Mouse (Mus musculus): ENCODE results near the gene Klrg2. TPM values are rescaled to one million over a fixed set of nuclear protein-coding genes. Genes with fewer than 3 reads are reported as not detected.

The Klrg2 gene
- polyA plus RNA-seq, 1 experiment from 2014 or later: 0.11 TPM

DNA sequence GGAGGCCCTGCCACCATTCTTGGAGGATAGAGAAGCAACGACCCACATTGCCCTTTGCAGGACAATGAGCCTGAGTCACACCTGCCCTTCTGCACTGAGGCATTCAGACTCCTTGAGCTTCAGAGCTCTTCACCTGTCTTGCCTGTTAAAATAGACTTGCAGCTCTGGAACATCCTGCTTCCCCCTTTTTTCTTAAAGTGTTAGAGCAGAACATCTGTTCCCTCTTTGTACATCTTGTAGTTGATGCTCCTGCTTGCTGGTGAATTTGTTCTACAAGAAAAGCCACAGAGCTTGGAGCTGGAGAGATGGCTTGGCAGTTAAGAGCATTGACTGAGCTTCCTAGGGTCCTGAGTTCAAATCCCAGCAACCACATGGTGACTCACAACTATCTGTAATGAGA lies 14.6 kb downstream of the Klrg2 start:
- no peak overlapping the region for H3K4me3 ChIP-seq (ENCODE audit: low read depth, low read length)
- no peak overlapping the region for H3K9ac ChIP-seq (ENCODE audit: low read length)
- no peaks in the 10 kb centered on the region for H3K27me3 ChIP-seq (ENCODE audit: control insufficient read depth, insufficient read depth, low read length)
- no peaks in the 10 kb centered on the region for H3K4me1 ChIP-seq (ENCODE audit: control insufficient read depth, insufficient read depth, low read length)
- H3K27ac ChIP-seq (ENCODE audit: low read depth, low read length): no peak overlapping the region
- 93% methylated on average over 1 of the region's 1 CpGs for WGBS
- ATAC-seq (ENCODE audit: low FRiP score) (no peak), DNase-seq (ENCODE audit: low spot score, missing footprints) (peak; percentile 28)
- no peak overlapping the region for H3K4me2 ChIP-seq
- no peaks in the 10 kb centered on the region for H3K9me3 ChIP-seq (ENCODE audit: control insufficient read depth, low read length)
- H3K36me3 ChIP-seq (ENCODE audit: control insufficient read depth, insufficient read depth, low read length): peaks cover 20% of the 10 kb centered on the region

DNA sequence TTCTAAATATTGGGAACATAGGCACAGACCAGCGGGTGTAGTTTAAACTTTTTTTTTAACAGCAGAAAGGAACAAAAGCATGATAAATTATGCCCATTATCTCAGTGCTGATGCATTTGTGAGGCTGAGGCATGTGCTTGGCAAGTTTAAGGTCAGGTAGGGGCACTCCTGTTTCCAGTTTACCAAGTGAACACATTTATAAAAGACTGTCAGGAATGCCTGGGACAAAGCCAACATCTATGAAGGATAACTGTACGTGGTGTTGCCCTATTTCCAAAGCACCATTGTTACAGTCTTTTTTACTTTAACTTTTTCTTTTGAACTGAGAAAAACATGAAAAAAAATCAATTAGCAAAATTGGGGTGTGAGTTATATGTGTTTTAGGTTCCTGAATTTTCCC lies 27.1 kb downstream of the Klrg2 start:
- peaks cover 3% of the 10 kb centered on the region; the same call in 1 of the 2 replicates for H3K36me3 ChIP-seq (ENCODE audit: control insufficient read depth, insufficient read depth, low read length)
- ATAC-seq (ENCODE audit: low FRiP score): no peak
- 95% methylated on average over 2 of the region's 2 CpGs for WGBS

DNA sequence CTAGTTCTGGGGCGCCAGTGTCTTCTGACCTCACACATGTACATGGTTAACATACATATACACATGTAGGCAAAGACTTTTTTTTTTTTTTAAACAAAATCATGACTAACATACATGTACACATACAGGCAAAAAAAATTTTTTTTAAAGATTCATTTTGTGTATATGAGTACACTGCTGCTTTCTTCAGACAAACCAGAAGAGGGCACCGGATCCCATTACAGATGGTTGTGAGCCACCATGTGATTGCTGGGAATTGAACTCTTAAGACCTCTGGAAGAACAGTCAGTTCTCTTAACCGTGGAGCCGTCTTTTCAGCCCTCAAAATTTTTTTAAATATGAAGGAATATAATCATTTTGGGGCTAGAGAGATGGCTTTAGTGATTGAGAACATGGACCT lies 39.6 kb downstream of the Klrg2 start:
- Histone ChIP-seq H3K4me2 (no peak overlapping the region), H3K9me3 (ENCODE audit: control insufficient read depth, low read length) (no peaks in the 10 kb centered on the region), H3K4me1 (ENCODE audit: control insufficient read depth, insufficient read depth, low read length) (no peaks in the 10 kb centered on the region), H3K4me3 (ENCODE audit: low read depth, low read length) (no peak overlapping the region), H3K9ac (ENCODE audit: low read length) (no peak overlapping the region), H3K27ac (ENCODE audit: low read depth, low read length) (no peak overlapping the region), H3K27me3 (ENCODE audit: control insufficient read depth, insufficient read depth, low read length) (no peaks in the 10 kb centered on the region), H3K36me3 (ENCODE audit: control insufficient read depth, insufficient read depth, low read length) (peaks cover 11% of the 10 kb centered on the region; the same call in 1 of the 2 replicates)
- ATAC-seq (ENCODE audit: low FRiP score) (no peak), DNase-seq (ENCODE audit: low spot score, missing footprints) (no peak)
- 95% methylated on average over 4 of the region's 4 CpGs for WGBS

More for the DNA sequence above, 27.1 kb downstream of the Klrg2 start:
- H3K9ac ChIP-seq (ENCODE audit: low read length): no peak overlapping the region
- H3K4me1 ChIP-seq (ENCODE audit: control insufficient read depth, insufficient read depth, low read length): no peaks in the 10 kb centered on the region
- H3K4me2 ChIP-seq: no peak overlapping the region
- no peaks in the 10 kb centered on the region for H3K9me3 ChIP-seq (ENCODE audit: control insufficient read depth, low read length)
- DNase-seq (ENCODE audit: low spot score, missing footprints): peak; percentile 45
- no peaks in the 10 kb centered on the region for H3K27me3 ChIP-seq (ENCODE audit: control insufficient read depth, insufficient read depth, low read length)
- H3K27ac ChIP-seq (ENCODE audit: low read depth, low read length): no peak overlapping the region
- H3K4me3 ChIP-seq (ENCODE audit: low read depth, low read length): no peak overlapping the region

- Histone ChIP-seq H3K4me3 (ENCODE audit: low read depth, low read length) (no peak overlapping the region), H3K27me3 (ENCODE audit: control insufficient read depth, insufficient read depth, low read length) (no peaks in the 10 kb centered on the region), H3K4me1 (ENCODE audit: control insufficient read depth, insufficient read depth, low read length) (no peaks in the 10 kb centered on the region), H3K9ac (ENCODE audit: low read length) (no peak overlapping the region), H3K9me3 (ENCODE audit: control insufficient read depth, low read length) (no peaks in the 10 kb centered on the region), H3K36me3 (ENCODE audit: control insufficient read depth, insufficient read depth, low read length) (peaks cover 10% of the 10 kb centered on the region), H3K27ac (ENCODE audit: low read depth, low read length) (no peak overlapping the region), H3K4me2 (no peak overlapping the region)
- ATAC-seq (ENCODE audit: low FRiP score) (no peak), DNase-seq (ENCODE audit: low spot score, missing footprints) (no peak)
- WGBS: 94% methylated on average over 3 of the region's 3 CpGs
Observed at GRCm38 (mm10) chr6:38581711-38582110, 55.3 kb downstream of the Klrg2 start.

GRCm38 (mm10) chr6:38580112-38580857 lies 56.8 kb downstream of the Klrg2 start:
- DNase-seq (ENCODE audit: low spot score, missing footprints) (no peak), ATAC-seq (ENCODE audit: low FRiP score) (no peak)
- Histone ChIP-seq H3K9ac (ENCODE audit: low read length) (no peak overlapping the region), H3K4me1 (ENCODE audit: control insufficient read depth, insufficient read depth, low read length) (no peaks in the 10 kb centered on the region), H3K36me3 (ENCODE audit: control insufficient read depth, insufficient read depth, low read length) (peaks cover 5% of the 10 kb centered on the region; the same call in 1 of the 2 replicates), H3K4me3 (ENCODE audit: low read depth, low read length) (no peak overlapping the region), H3K27me3 (ENCODE audit: control insufficient read depth, insufficient read depth, low read length) (no peaks in the 10 kb centered on the region), H3K9me3 (ENCODE audit: control insufficient read depth, low read length) (no peaks in the 10 kb centered on the region), H3K4me2 (no peak overlapping the region), H3K27ac (ENCODE audit: low read depth, low read length) (no peak overlapping the region)
- WGBS: 98% methylated on average over 3 of the region's 3 CpGs

DNA sequence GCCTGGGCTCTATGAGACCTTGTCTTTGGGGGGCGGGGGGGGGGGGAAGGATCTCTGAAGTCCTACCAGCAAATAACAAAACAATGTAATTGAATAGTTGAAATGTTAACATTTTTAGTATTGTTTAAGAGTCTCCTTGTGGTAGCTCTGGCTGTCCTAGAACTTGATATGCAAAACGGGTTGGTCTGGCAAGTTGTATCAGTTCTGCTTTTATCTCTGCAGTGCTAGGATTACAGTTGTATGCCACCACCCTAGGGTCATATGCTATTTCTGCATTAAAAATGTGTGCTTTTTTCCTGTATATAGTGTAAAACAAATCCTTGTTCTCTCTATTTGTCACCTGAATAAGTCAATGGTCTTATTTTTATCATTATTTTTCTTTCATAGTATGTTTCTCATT lies 60.9 kb downstream of the Klrg2 start:
- no peaks in the 10 kb centered on the region for H3K9me3 ChIP-seq (ENCODE audit: control insufficient read depth, low read length)
- no peaks in the 10 kb centered on the region for H3K27me3 ChIP-seq (ENCODE audit: control insufficient read depth, insufficient read depth, low read length)
- no peak overlapping the region for H3K4me3 ChIP-seq (ENCODE audit: low read depth, low read length)
- DNase-seq (ENCODE audit: low spot score, missing footprints) (no peak), ATAC-seq (ENCODE audit: low FRiP score) (no peak)
- H3K27ac ChIP-seq (ENCODE audit: low read depth, low read length): no peak overlapping the region
- peaks cover 3% of the 10 kb centered on the region for H3K36me3 ChIP-seq (ENCODE audit: control insufficient read depth, insufficient read depth, low read length)
- no peak overlapping the region for H3K9ac ChIP-seq (ENCODE audit: low read length)
- H3K4me2 ChIP-seq: no peak overlapping the region
- WGBS: 83% methylated on average over 2 of the region's 2 CpGs
- no peaks in the 10 kb centered on the region for H3K4me1 ChIP-seq (ENCODE audit: control insufficient read depth, insufficient read depth, low read length)

Other genes starting within 250 kb of the Klrg2 start
- gene Ubn2, start 203.3 kb downstream of the Klrg2 start, polyA plus RNA-seq (2014; fragmentation: Nextera tagmentation; extraction: Ambion mirVana): 15.5 and 16.6 TPM in 2 replicates
- 128 and 131 TPM in 2 replicates for gene Fmc1, start 103.7 kb downstream of the Klrg2 start, polyA plus RNA-seq (2014; fragmentation: Nextera tagmentation; extraction: Ambion mirVana)
- gene Luc7l2, start 85.9 kb downstream of the Klrg2 start, polyA plus RNA-seq (2014; fragmentation: Nextera tagmentation; extraction: Ambion mirVana): 34.7 and 40.4 TPM in 2 replicates
- gene Clec2l, start 25.8 kb upstream of the Klrg2 start, polyA plus RNA-seq (2014; fragmentation: Nextera tagmentation; extraction: Ambion mirVana): 2.1 and 2.2 TPM in 2 replicates
- gene Tbxas1, start 238.2 kb upstream of the Klrg2 start, polyA plus RNA-seq (2014; fragmentation: Nextera tagmentation; extraction: Ambion mirVana): 1.5 TPM in 2 replicates
- 25.2 and 25.8 TPM in 2 replicates for gene Hipk2, start 238.9 kb upstream of the Klrg2 start, polyA plus RNA-seq (2014; fragmentation: Nextera tagmentation; extraction: Ambion mirVana)

Data from midbrain, embryonic 11.5 days (tissue).